9 mouse cellular contexts compared by ENCODE assay signal in genomic region chr11:118659305-118659704, GRCm38 (mm10).
DNase-seq lines count a peak whose midpoint lies in the region; ATAC-seq and TF ChIP-seq lines count a peak whose summit lies in the region.
"Had no signal": no experiment of that assay in that cellular context is flagged by ENCODE, and none has a peak within 500 bp of the region (broad histone marks: within the 10 kb centered on the region; RNA-seq: fewer than 3 reads in every experiment).

No protein-coding gene starts in this region.

- H3K4me3 ChIP-seq in heart, adult 2 months, result no peak overlapping the region
- no peak overlapping the region for H3K4me3 ChIP-seq in limb, embryonic 13.5 days
- H3K4me3 ChIP-seq: lung, embryonic 15.5 days had no signal

- 12% methylated on average over 10 of the region's 10 CpGs for WGBS in heart, adult 2 months
- WGBS in limb, embryonic 13.5 days, result 11% methylated on average over 10 of the region's 10 CpGs

- no peak overlapping the region for H3K9ac ChIP-seq in heart, adult 2 months (ENCODE audit: low read depth, low read length)
- H3K9ac ChIP-seq in limb, embryonic 13.5 days, result no peak overlapping the region
- H3K9ac ChIP-seq: lung, embryonic 15.5 days had no signal

- intact Hi-C loops in heart, adult 2 months (cut with DNase I), result no loop called here
- intact Hi-C loops in left cerebral cortex, postnatal 36 days (cut with DNase I), result no loop called here

- TF ChIP-seq EP300 in heart, adult 2 months (IDR thresholded peaks at IDR 0.05; ENCODE audit: insufficient read depth, low read depth, low read length), result no peak

- H3K79me2 ChIP-seq in heart, adult 2 months (replicated peaks; ENCODE audit: control insufficient read depth, insufficient read depth, low read length), result no peaks in the 10 kb centered on the region

- no peak overlapping the region for H3K27ac ChIP-seq in heart, adult 2 months
- no peak overlapping the region for H3K27ac ChIP-seq in limb, embryonic 13.5 days
- H3K27ac ChIP-seq: lung, embryonic 15.5 days had no signal

- no peak for DNase-seq in heart, adult 2 months
- no peak for DNase-seq in heart, adult 18-20 months
- DNase-seq in urinary bladder, postnatal 25 days (ENCODE audit: low spot score), result peak; percentile 7
- no peak for DNase-seq in urinary bladder, postnatal 14 days (ENCODE audit: low spot score)
- DNase-seq in thymus, postnatal 4 days, result peak; percentile 55
- DNase-seq in left cerebral cortex, postnatal 36 days (ENCODE audit: low spot score in 2 of 2), result no peak
- DNase-seq in layer of hippocampus, adult 8-10 months (ENCODE audit: low spot score in 2 of 2), result no peak

- 0 out of 2 replicates have a peak, but pooled peaks have one; percentile 66 for ATAC-seq in limb, embryonic 13.5 days (ENCODE audit: low FRiP score, low read depth)

- TF ChIP-seq POLR2A in heart, adult 2 months (IDR thresholded peaks at IDR 0.05; ENCODE audit: insufficient read depth, low read depth, low read length), result no peak

- no peaks in the 10 kb centered on the region for H3K36me3 ChIP-seq in heart, adult 2 months (ENCODE audit: control insufficient read depth, insufficient read depth, low read length)
- no peaks in the 10 kb centered on the region for H3K36me3 ChIP-seq in limb, embryonic 13.5 days
- H3K36me3 ChIP-seq: lung, embryonic 15.5 days had no signal

- peaks cover 2% of the 10 kb centered on the region; the same call in 1 of the 2 replicates for H3K4me1 ChIP-seq in heart, adult 2 months (ENCODE audit: control insufficient read depth, insufficient read depth, low read length)
- H3K4me1 ChIP-seq in limb, embryonic 13.5 days, result no peaks in the 10 kb centered on the region
- H3K4me1 ChIP-seq: lung, embryonic 15.5 days had no signal

- H3K9me3 ChIP-seq in limb, embryonic 13.5 days, result no peaks in the 10 kb centered on the region
- H3K9me3 ChIP-seq: lung, embryonic 15.5 days had no signal

- TF ChIP-seq CTCF in heart, adult 2 months (IDR thresholded peaks at IDR 0.05), result peak; percentile 51

- no peaks in the 10 kb centered on the region for H3K27me3 ChIP-seq in heart, adult 2 months (ENCODE audit: control insufficient read depth, insufficient read depth, low read length)
- 0 out of 2 replicates have a peak, but pooled peaks cover 14% of the 10 kb centered on the region for H3K27me3 ChIP-seq in limb, embryonic 13.5 days
- H3K27me3 ChIP-seq: lung, embryonic 15.5 days had no signal

- H3K4me2 ChIP-seq in limb, embryonic 13.5 days (replicated peaks), result no peak overlapping the region
- H3K4me2 ChIP-seq: lung, embryonic 15.5 days had no signal

Comparison
In these comparisons a context has a peak if more than half of its experiments do, and no peak if none do; other contexts are left out.
1. DNase-seq: peak in urinary bladder, postnatal 25 days (single experiment) and thymus, postnatal 4 days (single experiment); none in heart, adult 2 months (0 of 2), heart, adult 18-20 months (0 of 2), urinary bladder, postnatal 14 days (single experiment), left cerebral cortex, postnatal 36 days (0 of 2) and layer of hippocampus, adult 8-10 months (0 of 2).